Mouse (Mus musculus) large intestine, adult 2 months (tissue): ENCODE measurements around the gene Rnf7. TPM values are rescaled to one million over a fixed set of nuclear protein-coding genes. Genes with fewer than 3 reads are reported as not detected.
"Not testable (repeated sequence)": the region's sequence is repeated elsewhere in the genome, so short reads cannot be mapped to it uniquely, and the experiment has no call there.

Experiments used
- DNase-seq: peaks from one replicate; pipeline ENCODE4 v3.0.0-alpha.2; 2012; ENCODE audit warnings: low read depth, low spot score
- WGBS: fragments of 180-500 bp; shearing (Covaris S2); methylation state at CpG from one replicate; pipeline ENCODE4 v1.1.7; 2018; 5-methylcytosine and 5-hydroxymethylcytosine counted together
- polyA plus RNA-seq: library from polyadenylated mRNA; depleted of rRNA; stranded (reverse); fragments of >200 nt; gene quantifications from 2 replicates; pipeline ENCODE4 v1.2.3, GENCODE M21; 2012

The Rnf7 gene
- polyA plus RNA-seq, 1 experiment: 113 TPM

DNA sequence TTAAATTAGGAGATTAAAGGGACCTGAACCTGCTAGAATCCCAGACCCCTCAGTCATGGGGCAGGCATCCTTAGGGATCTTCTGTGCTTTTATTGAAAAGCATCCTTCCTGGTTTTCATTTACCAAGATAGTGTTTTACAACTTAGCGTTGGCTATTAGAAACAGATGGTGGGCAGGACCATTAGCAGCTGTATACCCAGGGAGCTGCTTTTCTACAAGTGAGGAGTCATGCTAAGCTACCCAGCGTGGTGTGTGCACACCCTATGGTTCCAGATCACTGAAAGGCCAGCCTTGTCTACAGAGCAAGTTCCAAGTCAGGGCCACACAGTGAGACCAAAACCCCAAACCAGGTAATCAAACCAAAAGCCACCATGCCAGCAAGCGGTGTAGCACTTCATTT is 6.1 kb downstream of the Rnf7 start:
- 80% methylated on average over 3 of the region's 3 CpGs for WGBS
- no peak for DNase-seq

DNA sequence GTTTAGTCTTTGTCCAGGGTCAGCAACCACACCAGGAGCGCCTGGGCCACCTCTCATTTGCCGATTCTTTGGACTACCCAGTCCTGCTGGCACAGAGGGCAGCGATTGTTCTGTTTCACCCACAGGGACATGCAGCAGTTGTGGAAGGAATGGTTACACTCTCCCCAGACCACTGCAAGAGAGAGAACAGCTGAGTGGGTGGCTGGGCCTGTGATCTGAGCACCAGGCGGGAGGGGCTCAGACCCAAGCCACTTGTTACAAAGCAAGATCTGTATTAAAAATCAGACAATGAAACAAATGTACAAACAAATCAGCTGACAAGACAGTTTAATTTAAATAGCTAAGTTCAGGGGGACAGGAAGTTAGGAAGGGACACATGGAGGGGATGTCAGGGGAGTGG is 6.8 kb downstream of the Rnf7 start:
- DNase-seq: not testable (repeated sequence)
- 91% methylated on average over 4 of the region's 4 CpGs for WGBS

DNA sequence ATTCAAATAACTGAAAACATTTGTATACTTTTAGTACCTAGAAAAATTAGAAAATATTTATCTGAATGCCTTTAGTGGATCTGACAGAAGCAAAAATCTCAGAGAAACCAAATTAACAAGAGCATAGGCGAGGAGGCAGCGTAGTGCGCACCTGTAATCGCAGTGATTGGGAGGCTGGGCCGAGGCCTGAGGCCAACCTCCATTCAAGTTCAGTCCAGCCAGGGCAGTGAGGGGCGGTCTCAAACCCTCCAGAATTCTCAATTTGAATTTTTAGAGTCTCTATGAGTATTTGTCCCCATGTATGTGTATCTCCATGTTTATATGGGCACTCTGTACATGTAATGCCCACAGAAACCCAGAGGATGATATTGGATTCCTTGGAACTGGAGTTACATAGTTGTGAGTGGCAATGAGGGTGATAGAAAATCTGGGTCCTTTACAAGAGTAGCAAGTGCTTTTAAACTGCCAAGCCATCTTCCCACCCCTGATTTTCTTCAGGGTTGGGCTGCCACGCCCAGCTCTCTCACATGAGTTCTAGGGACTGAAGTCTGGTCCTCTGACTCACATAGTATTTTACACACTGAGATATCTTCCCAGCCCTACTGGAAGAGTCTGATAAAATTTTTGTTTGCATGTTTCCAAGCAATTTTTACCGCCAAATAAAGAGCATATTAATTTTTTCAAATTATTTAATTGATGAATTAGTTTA is 8.1 kb downstream of the Rnf7 start:
- 87% methylated on average over 8 of the region's 8 CpGs for WGBS
- DNase-seq: no peak

DNA sequence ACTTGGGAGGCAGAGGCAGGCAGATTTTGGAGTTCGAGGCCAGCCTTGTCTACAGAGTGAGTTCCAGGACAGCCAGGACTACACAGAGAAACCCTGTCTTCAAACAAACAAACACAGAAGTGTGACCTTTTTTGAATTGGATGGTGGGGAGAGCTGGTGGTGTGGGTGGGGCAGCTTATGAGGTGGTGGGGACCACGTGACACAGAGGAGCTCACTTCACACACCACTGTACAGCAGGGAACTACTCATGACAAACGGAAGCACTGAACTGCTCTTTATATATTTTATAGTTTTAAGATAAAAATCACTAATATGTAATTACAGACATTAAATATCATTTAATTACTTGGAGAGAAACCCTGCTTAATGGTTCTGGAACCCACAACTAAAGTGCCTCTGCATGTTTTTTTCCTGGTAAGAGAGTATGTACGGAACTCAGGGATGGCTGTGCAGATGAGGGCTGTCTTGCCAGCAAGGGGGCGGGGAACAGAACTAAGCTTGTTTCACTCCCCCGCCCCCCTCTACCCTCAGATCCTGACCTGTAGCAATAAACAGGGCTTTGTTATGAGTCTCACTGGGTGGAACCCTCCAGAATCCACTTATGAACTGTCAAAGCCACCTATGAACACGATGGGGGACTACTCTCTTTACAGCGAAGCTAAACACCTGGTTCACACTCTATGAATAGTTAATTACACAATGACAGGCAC is 8.8 kb downstream of the Rnf7 start:
- 65% methylated on average over 8 of the region's 8 CpGs for WGBS
- DNase-seq: no peak

DNA sequence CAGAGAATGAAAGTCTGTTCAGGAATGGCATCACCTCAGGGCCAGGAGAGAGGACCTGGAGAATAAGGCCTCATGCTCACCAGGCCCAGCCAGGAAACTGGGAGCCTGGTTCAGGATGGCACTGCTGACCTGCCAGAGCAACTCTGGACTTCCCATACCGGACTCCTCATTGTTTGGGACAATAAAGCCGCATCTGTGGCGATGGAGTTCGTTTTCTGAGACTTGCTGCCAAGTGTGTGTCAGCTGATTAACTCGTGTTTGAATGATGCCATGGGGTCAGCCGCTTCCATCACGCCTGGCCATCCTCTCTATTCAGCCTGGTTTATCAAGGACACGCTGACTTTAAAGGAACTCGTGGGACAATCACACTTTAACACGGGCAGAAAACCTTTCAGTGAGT is 14.8 kb downstream of the Rnf7 start:
- 67% methylated on average over 10 of the region's 10 CpGs for WGBS
- DNase-seq: no peak

DNA sequence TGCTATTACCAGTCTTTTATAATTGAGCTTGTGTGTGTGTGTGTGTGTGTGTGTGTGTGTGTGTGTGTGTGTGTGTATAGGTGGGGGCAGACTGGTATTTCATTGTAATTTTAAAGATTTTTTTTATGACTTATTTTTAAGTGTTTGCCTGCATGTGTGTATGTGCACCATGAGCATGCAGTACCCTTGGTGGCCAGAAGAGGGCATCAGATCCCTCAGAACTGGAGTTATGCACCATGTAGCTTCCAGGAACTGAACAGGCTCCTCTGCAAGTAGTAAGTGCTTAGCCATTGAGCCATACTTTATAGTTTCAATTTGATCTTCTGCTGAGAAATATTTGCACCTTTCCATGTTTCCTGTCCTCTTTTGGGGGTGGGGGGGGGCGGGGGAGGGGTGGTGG is 16.9 kb downstream of the Rnf7 start:
- DNase-seq: no peak
- 27% methylated on average over 1 of the region's 1 CpGs for WGBS

DNA sequence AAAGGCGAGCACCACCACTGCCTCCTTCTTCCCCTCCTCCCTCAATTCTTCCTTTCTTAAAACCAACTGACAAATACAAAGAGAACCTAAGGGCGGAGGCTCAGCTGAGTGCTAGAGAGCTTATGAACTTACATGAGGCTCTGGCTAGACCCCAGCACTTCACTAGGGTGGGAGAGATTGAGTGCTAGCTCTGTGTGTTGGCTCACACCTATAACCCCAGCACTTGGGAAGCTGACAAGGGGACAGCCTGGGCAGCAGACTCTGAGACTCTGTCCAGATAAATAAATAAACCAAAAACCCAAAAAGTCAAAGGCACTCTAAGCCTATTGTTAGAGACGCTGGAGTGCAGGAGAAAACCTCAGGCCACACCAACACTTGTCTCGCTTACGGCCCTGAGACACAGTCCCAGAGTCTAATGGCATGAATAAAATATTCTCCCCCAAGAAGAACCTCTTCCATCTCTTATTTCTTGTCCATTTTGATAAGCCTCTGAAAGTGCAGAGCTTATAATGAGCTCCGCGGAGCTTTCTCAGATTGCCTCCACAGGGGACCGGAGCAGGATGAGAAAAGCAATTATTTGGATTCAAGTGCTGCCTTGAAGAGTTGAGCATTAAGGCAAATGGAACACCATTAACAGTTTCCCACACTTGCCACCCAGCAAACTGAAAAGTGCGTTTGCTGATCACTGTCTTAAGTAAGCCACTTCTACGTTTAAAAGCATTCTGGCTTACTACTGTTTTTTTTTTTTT is 18.2 kb downstream of the Rnf7 start:
- 91% methylated on average over 10 of the region's 10 CpGs for WGBS
- DNase-seq: no peak

DNA sequence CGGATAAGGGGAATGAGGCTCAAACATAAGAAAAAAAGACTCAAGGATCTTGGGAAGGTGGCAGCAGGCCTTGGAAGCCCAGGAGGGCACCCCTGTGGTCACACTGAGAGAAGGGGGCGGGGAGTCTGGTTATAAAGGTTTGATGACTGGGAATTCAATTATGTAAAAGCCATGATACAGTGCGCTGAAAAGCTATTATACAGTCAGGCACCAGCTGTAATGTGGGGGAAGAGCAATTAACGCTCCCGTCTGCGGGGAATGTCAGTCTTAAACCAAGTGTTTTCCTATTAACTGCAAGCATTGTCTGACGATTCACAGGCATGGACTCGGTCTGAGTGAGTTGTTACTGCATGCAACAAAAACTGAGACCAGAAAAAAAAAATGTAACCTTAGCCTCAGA is 22.9 kb downstream of the Rnf7 start:
- WGBS: 69% methylated on average over 8 of the region's 8 CpGs
- DNase-seq: no peak

DNA sequence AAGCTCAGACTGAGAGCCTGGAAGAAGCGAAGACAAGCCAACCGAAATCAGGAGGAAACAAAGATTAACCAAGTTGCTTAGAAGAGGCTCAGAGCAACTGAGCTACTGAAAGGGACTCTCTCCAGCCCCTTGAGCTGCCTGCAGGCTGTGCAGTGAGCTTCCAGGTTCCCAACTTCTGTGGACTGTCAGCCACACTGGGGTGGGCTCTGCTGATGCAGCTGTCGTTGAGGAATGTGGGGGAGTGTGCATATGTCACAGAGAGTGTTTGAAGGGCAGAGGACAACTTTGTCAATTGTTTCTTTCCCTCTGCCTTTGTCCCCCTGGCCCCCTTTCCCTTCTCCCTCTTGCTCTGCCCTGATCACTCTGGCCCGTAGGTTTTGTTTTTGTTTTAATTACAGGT is 25.5 kb downstream of the Rnf7 start:
- DNase-seq: no peak
- 91% methylated on average over 4 of the region's 4 CpGs for WGBS

DNA sequence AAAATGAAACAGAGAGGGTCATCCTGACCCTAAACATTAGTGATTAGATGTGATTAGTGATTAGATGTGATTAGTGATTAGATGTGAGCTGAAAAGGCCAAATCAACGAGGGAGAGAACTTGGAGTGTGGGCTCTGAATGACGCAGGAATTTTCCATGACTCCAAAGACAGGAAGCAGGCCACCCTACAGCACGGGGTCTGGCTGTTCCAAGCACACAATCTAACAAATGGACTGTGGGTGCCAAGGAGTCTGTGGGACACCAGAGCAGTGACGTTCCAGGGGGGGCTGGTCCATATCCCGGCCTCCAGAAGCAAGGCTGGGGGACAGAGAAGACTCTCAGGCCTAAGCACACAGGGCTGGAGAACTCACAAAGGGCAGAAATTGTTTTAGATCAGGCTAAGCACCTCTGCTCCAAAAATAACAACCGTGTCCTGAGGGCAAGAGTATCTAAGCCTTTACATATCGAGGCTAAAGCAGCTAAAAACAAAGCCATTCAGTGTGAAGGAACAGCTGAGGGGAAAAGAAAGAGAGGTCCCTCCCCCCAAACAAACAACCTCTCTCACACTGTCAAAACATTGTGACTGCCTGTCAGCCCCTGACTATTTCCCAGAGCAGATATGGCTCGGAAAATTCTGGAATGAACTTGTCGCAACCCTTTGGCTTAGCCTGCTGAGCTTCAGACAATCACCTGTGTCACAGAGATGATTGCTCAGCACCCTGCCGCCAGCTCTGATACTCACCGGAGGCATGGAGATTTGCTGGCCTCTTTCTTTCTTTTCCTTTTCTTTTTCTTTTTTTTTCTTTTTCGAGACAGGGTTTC is 27.4 kb downstream of the Rnf7 start:
- DNase-seq: no peak
- 67% methylated on average over 12 of the region's 12 CpGs for WGBS

DNA sequence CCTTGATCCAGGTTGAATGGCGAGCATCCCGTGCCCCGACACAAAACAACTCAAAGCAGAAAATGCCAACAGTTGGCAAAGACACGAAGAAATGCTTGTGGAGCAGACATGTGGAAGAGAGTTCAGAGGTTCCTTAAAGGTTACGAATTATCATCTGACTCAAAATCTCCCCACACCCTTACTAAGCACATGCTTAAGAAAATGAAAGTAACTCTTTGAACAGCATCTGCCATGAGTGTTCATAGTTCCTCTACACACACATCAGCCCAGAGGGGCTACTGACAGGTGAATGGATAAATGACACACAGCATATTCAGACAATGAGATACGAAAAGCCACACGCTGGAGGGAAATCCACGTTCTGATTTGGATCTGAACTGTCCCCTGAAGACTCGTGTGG is 29.0 kb downstream of the Rnf7 start:
- no peak for DNase-seq
- 90% methylated on average over 9 of the region's 9 CpGs for WGBS

DNA sequence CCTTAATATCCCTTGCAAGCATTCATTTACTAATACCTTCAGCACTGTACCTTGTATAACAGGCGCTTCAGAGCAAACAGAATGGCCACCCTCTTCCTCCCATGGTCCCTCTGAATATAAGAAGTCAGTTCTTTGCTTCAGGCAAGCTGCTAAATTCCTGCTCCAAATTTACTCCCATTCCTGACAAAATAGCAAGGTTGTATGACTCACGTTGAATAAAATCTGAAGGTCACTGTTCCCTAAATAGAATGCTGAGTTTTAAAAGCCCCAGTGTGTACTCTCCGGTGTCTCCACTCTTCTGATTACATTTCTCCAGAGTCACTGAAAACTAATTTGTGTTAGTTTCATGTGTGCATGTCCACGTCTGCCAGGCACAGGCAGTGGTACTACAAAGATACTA is 33.1 kb downstream of the Rnf7 start:
- no peak for DNase-seq
- WGBS: 53% methylated on average over 4 of the region's 4 CpGs

DNA sequence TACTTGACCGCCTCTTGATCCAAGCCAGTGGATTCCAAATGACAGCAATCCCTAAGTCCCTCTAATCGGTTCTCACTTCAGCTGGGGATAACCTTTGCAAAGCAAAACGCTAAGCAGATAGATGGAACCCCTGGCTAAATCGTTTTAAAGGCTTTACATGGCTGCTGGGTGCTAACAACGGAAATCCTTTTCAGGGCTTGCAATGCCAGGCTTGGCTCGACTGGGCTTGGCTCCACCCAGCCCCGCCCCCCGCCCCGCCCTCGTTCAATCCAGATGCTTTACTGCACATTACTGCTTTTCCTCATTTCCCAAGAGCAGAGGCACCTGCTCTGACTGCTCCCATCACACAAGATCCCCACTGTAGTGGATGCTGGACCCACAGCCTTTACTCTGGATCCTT is 36.4 kb downstream of the Rnf7 start:
- WGBS: 23% methylated on average over 10 of the region's 10 CpGs
- no peak for DNase-seq

DNA sequence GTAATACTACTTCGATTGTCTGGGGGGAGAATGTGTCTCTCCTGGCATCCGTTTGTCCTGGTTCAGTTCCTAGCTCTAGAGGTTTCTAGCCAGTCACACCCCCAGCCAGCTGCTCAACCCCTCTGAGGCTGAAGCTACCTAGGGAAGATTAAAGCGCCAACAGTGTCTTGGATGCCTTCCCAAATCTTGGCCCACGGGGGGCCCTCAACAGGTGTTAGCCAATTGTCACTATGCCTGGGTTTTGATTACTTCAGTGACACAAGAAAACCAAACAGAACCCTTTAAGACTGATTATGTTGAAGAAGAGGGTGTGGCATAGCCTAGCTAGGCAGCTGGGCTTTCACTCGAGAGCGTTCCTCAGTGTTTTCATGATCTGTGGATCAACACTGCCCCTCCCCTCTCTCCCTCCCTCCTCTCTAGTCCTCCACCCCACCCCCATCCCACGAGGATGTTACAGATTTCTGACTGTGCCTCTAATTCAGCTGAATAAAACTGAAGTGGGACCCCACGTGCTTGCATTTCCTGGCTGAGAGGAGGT is 40.1 kb downstream of the Rnf7 start:
- WGBS: 3% methylated on average over 8 of the region's 8 CpGs
- no peak for DNase-seq

DNA sequence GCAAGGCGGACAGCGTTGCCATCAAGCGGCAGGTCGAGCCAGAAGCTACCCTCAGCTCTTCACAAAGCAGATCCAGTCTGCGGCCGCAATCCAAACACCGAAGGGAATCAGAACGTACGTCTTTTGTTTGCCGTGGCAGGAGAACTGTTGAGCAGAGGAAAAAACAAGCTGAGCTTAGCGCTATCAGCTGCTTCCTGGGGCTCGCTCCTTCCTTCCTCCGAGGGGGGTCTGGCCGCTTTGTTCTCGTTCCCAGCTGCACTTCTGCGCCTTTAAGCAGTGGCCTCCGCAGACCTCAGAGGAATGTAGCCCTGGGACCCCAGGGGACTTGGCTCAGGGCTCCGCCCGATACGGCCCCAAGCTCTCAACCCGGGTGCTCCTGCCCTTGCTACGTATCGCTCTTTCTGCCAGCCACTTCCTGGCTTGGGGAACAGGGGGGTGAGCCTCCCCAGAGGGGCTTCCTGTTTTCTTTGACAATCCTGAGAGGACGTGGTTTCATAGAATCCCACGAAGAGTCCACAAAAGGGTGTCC is 40.6 kb downstream of the Rnf7 start:
- no peak for DNase-seq
- WGBS: 1% methylated on average over 25 of the region's 25 CpGs

DNA sequence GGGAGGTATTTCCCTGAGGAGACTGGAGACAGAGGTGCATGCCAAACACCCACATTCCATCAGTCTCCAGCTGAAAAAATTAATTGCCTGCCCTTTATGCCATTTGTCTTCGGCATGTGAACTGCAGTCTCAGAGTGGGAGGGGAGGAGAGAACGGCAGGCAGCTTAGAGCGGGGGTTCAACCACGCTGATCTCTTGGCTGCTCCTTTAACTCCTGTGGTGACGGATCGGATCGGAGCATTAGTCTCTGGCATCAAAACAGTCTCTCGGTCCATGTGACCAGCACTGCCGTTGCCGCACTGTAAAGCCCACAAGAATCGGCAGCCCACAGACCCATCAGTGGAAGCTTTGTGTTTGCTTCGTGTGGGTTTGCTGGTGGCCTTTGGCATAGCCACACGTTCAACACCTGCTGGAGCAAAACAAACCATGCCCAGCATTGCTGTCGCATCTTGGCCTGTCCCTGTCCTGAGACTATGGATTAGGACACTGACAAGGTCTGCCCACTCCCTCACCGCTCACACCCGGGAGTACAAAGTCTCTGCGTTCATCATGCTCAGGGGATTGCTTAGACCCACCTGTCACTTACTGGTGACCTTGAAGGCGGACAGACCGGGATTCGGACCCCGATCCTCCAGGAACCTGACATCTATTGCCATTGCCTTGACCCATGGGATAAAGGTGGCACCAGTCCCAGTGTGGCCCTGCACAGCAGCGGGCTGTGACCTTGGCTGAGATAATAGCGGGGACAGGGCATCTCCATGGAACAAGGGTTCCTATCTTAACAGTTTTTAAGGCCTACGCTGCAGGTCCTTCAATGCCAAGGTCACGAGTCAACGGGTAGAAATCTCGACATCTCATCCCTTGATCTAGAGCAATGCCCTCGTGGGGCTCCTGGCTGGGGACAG is 41.3 kb downstream of the Rnf7 start:
- DNase-seq: no peak

DNA sequence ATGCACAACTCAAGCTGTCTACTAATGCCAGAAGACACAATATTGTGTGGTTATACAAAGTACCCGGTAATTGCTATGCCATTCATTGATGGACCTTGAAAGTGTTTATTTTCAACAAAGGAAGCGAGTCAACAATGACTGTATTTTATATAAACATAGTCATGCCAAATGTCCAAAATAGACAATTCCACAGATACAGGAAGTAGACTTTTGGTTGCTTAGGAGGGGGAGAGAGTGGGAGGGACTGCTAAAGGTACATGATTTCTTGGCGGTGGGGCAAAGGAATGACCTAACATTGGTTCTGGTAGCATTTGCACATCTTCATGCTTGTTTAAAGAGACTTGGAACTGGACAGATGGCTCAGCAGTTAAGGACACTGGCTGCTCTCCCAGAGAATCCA is 45.9 kb downstream of the Rnf7 start:
- WGBS: 79% methylated on average over 3 of the region's 3 CpGs
- no peak for DNase-seq

More for the DNA sequence above, 41.3 kb downstream of the Rnf7 start:
- WGBS: 57% methylated on average over 28 of the region's 28 CpGs

DNA sequence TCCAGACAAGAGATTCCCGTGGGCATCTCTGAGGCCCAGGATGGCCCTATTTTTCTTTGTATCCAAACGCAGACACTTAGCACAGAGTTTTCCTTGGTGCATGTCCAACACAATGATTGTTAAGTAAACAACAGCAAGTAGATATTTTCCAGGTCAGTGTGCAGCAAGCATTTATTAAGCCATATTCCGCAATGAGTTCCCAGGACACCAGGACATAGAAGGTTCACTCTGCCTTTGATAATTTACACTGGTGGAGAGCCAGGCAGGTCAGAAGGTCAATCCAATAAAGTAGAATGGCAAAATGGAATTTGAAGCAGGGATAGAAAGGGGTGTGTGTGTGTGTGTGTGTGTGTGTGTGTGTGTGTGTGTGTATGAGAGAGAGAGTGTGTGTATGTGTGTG is 47.4 kb downstream of the Rnf7 start:
- 21% methylated on average over 3 of the region's 3 CpGs for WGBS
- no peak for DNase-seq
